Mouse (Mus musculus): ENCODE data around the gene Aen. TPM values are rescaled to one million over a fixed set of nuclear protein-coding genes. Genes with fewer than 3 reads are reported as not detected.

The Aen gene
- polyA plus RNA-seq, 2 experiments = 12.6 to 14.0 TPM

DNA sequence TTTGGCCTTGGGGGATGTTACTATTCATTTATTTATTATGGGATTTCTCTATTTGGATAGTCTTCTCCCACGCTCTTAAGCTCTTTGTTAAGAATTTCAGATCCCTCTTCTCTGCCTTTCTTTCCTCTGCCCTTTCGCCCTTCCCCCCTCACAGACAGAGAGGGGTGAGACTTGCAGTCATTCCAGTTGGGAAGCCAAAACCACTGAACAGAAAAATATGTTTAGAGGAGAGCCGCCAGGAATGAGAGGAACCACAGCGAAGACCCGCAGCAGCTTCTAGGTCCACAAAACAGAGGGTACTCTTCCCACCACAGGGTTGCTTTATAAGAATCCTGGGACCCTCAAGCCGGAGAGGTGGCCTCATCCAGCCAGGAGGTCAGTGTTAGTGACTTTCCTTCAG is 59.0 kb downstream of the Aen start:
- H3K36me3 ChIP-seq (replicated peaks; ENCODE audit: control insufficient read depth, insufficient read depth, low read depth) = no peaks in the 10 kb centered on the region
- H3K4me1 ChIP-seq (replicated peaks; ENCODE audit: control insufficient read depth in 2 of 2, insufficient read depth in 2 of 2, low read length in 1 of 2) = no peaks in the 10 kb centered on the region
- DNase-seq (ENCODE audit: low read depth in 3 of 3, low spot score in 3 of 3) = no peak
- no peaks in the 10 kb centered on the region for H3K9me3 ChIP-seq (ENCODE audit: control insufficient read depth, low read length)
- no peak for ATAC-seq (ENCODE audit: insufficient read depth)
- H3K27ac ChIP-seq = no peak overlapping the region
- WGBS (ENCODE audit: insufficient replicate concordance) = 56% methylated on average over 6 of the region's 6 CpGs
- H3K9ac ChIP-seq (replicated peaks) = no peak overlapping the region
- no peak overlapping the region for H3K4me3 ChIP-seq (ENCODE audit: insufficient read depth in 1 of 2, low read depth in 2 of 2, low read length in 2 of 2)
- TF ChIP-seq CTCF (IDR thresholded peaks at IDR 0.05; ENCODE audit: low read depth) (no peak), EP300 (IDR thresholded peaks at IDR 0.05; ENCODE audit: low read depth) (no peak)
- H3K4me2 ChIP-seq (ENCODE audit: low read depth) = no peak overlapping the region
- no peaks in the 10 kb centered on the region for H3K27me3 ChIP-seq (ENCODE audit: control insufficient read depth, insufficient read depth, low read length)

DNA sequence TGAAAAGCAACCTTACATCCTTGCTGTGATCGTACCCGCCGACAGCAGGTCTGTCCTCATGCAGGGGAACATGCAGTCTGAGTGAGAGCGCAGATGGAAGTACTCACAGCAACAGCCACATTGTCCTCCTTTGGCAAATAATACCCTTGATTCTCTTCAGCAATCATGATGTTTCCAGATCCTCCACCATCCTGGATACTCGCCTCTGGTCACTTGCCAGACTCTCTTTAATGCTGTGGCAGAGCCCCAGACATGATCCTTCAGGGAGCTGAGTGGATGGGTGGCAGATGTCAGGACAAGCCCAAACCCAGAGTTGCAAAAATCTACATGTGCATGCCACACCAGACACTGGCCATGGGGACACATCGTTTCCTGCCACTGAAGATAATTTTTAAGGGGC is 59.4 kb downstream of the Aen start:
- no peak overlapping the region for H3K4me2 ChIP-seq (ENCODE audit: low read depth)
- ATAC-seq (ENCODE audit: insufficient read depth) (no peak), DNase-seq (ENCODE audit: low read depth in 3 of 3, low spot score in 3 of 3) (no peak)
- WGBS (ENCODE audit: insufficient replicate concordance) = 64% methylated on average over 6 of the region's 6 CpGs
- H3K36me3 ChIP-seq (replicated peaks; ENCODE audit: control insufficient read depth, insufficient read depth, low read depth) = no peaks in the 10 kb centered on the region
- no peak overlapping the region for H3K4me3 ChIP-seq (ENCODE audit: insufficient read depth in 1 of 2, low read depth in 2 of 2, low read length in 2 of 2)
- no peak overlapping the region for H3K27ac ChIP-seq
- H3K9me3 ChIP-seq (ENCODE audit: control insufficient read depth, low read length) = no peaks in the 10 kb centered on the region
- H3K9ac ChIP-seq (replicated peaks) = no peak overlapping the region
- H3K4me1 ChIP-seq (replicated peaks; ENCODE audit: control insufficient read depth in 2 of 2, insufficient read depth in 2 of 2, low read length in 1 of 2) = no peaks in the 10 kb centered on the region
- no peaks in the 10 kb centered on the region for H3K27me3 ChIP-seq (ENCODE audit: control insufficient read depth, insufficient read depth, low read length)
- TF ChIP-seq EP300 (IDR thresholded peaks at IDR 0.05; ENCODE audit: low read depth) (no peak), CTCF (IDR thresholded peaks at IDR 0.05; ENCODE audit: low read depth) (no peak)

DNA sequence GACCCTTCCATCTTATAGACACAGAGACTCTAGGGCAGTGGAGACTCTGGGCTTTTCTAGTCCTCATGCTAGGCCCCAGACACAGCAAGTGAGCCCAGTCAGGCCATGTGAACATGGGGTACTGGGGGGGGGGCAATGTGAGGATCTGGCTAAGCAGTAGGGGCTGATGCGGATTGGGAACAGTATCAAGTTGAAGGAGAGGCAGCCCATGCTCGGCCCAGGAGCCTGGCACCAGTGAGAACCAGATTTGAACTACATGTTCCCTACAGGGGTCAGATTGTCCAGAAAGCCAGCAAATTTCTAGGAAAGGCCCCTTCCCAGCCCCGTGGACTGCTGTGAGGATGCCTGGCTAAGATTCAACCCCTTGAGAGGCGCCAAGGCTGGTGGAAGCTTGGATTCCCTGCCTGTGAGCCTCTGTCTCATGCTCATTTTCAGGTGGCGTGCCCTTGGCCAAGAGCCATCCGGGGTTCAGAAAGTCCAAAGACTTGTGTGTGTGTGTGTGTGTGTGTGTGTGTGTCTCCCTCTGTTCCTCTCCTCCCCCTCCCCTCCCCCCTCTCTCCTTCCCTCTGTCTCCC is 62.9 kb downstream of the Aen start:
- H3K27ac ChIP-seq = no peak overlapping the region
- no peaks in the 10 kb centered on the region for H3K27me3 ChIP-seq (ENCODE audit: control insufficient read depth, insufficient read depth, low read length)
- H3K36me3 ChIP-seq (replicated peaks; ENCODE audit: control insufficient read depth, insufficient read depth, low read depth) = no peaks in the 10 kb centered on the region
- no peak overlapping the region for H3K4me2 ChIP-seq (ENCODE audit: low read depth)
- TF ChIP-seq EP300 (IDR thresholded peaks at IDR 0.05; ENCODE audit: low read depth) (no peak), CTCF (IDR thresholded peaks at IDR 0.05; ENCODE audit: low read depth) (no peak)
- no peaks in the 10 kb centered on the region for H3K9me3 ChIP-seq (ENCODE audit: control insufficient read depth, low read length)
- H3K4me1 ChIP-seq (replicated peaks; ENCODE audit: control insufficient read depth in 2 of 2, insufficient read depth in 2 of 2, low read length in 1 of 2) = no peaks in the 10 kb centered on the region
- H3K4me3 ChIP-seq (ENCODE audit: insufficient read depth in 1 of 2, low read depth in 2 of 2, low read length in 2 of 2) = no peak overlapping the region
- WGBS (ENCODE audit: insufficient replicate concordance) = 52% methylated on average over 6 of the region's 6 CpGs
- ATAC-seq (ENCODE audit: insufficient read depth) (no peak), DNase-seq (ENCODE audit: low read depth in 3 of 3, low spot score in 3 of 3) (no peak)
- no peak overlapping the region for H3K9ac ChIP-seq (replicated peaks)

Small RNA genes within 50 kb of the gene (microRNA-seq; reads per million reads assigned to microRNA genes)
- gene Mir7-2 = 17.8 reads per million, percentile 27 among the genes with 10 or more reads in this experiment

Other genes with a start within 250 kb of the Aen start
- 0.25 and 0.50 TPM in 2 replicates for gene Ntrk3, start 157.8 kb upstream of the Aen start, polyA plus RNA-seq (2012; rRNA removed)
- gene Ntrk3, start 157.8 kb upstream of the Aen start, polyA plus RNA-seq (2014; fragmentation: Nextera tagmentation; extraction: Ambion mirVana) = 0.03 and 0.14 TPM in 2 replicates
- gene Mrps11, start 112.7 kb upstream of the Aen start, polyA plus RNA-seq (2012; rRNA removed) = 41.3 and 45.2 TPM in 2 replicates
- gene Mrps11, start 112.7 kb upstream of the Aen start, polyA plus RNA-seq (2014; fragmentation: Nextera tagmentation; extraction: Ambion mirVana) = 40.8 and 46.3 TPM in 2 replicates
- 16.3 and 22.4 TPM in 2 replicates for gene Mrpl46, start 112.3 kb upstream of the Aen start, polyA plus RNA-seq (2012; rRNA removed)
- 52.9 and 55.1 TPM in 2 replicates for gene Mrpl46, start 112.3 kb upstream of the Aen start, polyA plus RNA-seq (2014; fragmentation: Nextera tagmentation; extraction: Ambion mirVana)
- 6.3 and 7.0 TPM in 2 replicates for gene Det1, start 48.6 kb upstream of the Aen start, polyA plus RNA-seq (2012; rRNA removed)
- 6.9 and 7.6 TPM in 2 replicates for gene Det1, start 48.6 kb upstream of the Aen start, polyA plus RNA-seq (2014; fragmentation: Nextera tagmentation; extraction: Ambion mirVana)
- 47.0 and 47.2 TPM in 2 replicates for gene Isg20, start 17.6 kb downstream of the Aen start, polyA plus RNA-seq (2012; rRNA removed)
- 52.7 and 72.1 TPM in 2 replicates for gene Isg20, start 17.6 kb downstream of the Aen start, polyA plus RNA-seq (2014; fragmentation: Nextera tagmentation; extraction: Ambion mirVana)
- gene Acan, start 157.6 kb downstream of the Aen start, polyA plus RNA-seq (2012; rRNA removed) = 0.04 TPM in 1 of 2 replicates, not detected in the other
- gene Acan, start 157.6 kb downstream of the Aen start, polyA plus RNA-seq (2014; fragmentation: Nextera tagmentation; extraction: Ambion mirVana) = not detected in 2 replicates
- gene Hapln3, start 235.2 kb downstream of the Aen start, polyA plus RNA-seq (2012; rRNA removed) = 0.11 and 0.17 TPM in 2 replicates
- gene Hapln3, start 235.2 kb downstream of the Aen start, polyA plus RNA-seq (2014; fragmentation: Nextera tagmentation; extraction: Ambion mirVana) = 0.11 and 0.29 TPM in 2 replicates

All from liver, embryonic 14.5 days (tissue).